Mouse (Mus musculus): ENCODE results near the gene Uhrf1.

The Uhrf1 gene

DNA sequence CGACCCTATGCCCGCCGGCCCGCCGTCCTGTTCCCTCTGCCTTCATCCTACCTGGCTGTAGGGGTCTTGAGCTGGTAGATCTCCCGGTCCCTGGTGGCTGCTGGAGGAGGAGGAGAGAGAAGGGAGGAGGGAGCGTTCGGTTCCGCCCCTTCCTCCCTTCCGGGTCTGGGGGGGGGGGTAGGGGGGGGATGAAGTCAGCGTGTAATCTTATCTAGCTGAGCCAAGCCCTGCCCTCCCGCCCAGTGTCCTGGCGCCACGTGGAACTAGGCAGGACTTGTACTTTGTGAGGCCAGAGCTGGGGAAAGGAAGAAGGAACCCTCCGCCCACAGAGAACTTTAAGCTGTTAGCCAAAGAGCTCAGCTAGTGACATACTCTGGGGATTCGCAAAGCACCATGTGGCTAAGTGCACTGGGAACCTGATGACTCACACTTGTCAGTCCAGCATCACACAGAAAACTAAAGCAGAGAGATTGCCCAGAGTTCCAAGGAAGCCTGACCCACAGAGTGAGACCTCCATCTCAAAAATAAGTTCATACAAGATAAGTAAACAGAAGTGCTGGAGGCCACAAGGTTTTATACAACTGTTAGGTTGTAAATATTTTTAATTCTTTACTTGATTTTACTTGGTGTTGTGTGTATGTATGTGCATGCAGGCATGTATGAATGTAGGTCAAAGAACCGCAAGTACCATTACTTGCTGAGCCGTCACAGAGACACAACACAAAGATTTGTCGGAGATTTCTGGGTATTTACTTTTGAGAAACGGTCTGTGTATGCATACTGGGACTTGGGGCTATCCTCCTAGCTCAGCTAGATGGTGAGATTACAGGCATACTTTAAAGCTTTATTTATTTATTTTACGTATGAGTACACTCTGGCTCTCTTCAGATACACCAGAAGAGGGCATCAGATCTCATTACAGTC is 26.2 kb upstream of the Uhrf1 start, which contains the start of gene Ticam1:
TSS of gene Ticam1 (minus strand) at position 144 of the 924 bp plus-strand sequence.
- peak; percentile 90 for DNase-seq

- DNase-seq = no peak
Measured at GRCm38 (mm10) chr17:56277567-56277893, 25.6 kb upstream of the Uhrf1 start.

- no peak for DNase-seq
Measured at GRCm38 (mm10) chr17:56278340-56278739, 24.8 kb upstream of the Uhrf1 start.

- DNase-seq = no peak
Measured at GRCm38 (mm10) chr17:56279481-56280155, 23.5 kb upstream of the Uhrf1 start.

- no peak for DNase-seq
Measured at GRCm38 (mm10) chr17:56281193-56281592, 21.9 kb upstream of the Uhrf1 start.

DNA sequence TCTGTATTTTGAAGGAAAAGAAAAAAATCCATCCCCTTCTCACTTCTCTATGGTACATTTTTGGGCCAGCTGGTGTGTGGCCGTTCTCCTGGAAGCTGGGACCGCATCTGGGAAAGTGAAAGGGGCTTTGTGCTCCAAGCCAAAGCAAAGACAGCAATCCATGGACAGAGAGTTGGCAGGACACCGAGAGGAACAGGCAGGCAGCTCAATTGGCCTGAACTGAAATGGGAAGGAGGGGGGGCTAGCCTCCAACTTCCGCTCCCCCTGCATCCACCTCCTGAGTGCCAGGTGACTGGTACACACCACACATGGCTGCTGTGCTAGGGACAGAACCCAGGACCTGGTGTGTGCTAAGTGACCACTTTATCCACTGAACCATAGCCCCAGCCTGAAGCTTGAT is 20.3 kb upstream of the Uhrf1 start:
- DNase-seq = no peak

DNA sequence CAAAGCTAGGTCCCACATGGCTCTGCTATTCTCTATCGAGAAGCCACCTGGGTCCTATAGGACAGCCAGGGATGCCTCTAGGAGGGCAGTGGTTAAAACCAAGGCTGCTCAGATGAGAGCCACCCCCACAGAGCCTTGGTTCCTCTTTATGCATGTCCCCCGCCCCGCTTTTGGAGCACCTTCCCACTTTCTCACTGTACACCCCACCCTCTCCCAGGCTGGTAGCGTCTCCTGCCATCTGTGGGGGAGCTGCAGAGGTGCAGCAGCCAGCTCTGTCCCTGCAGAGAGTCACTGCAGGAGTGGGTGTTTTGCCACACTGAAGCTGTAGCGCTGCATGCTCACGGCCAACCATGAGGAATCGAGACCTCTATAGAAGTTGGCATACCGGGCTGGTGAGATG is 19.8 kb upstream of the Uhrf1 start:
- DNase-seq = no peak

DNA sequence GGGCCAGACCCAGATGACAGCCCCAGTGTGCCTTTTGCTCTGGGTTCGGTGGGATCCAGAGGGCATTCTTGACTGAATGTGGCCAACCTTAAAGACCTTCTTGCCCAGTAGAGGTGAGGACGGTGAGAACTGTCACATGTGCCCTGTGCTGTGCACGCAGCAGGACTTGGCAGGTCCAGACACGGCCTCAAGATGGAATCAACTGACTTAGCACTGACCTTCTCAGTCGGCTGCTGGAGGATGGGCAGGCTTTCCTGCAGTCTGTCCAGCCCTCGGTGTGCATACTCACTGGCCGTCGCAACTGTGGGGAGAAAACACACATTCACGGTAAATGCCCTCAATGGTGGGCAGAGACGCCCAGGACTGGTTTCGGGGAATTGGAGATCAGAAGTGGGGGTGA is 17.1 kb upstream of the Uhrf1 start:
- DNase-seq = no peak

- DNase-seq = peak; percentile 58
Measured at GRCm38 (mm10) chr17:56287830-56288229, 15.3 kb upstream of the Uhrf1 start.

GRCm38 (mm10) chr17:56288866-56289265 is 14.3 kb upstream of the Uhrf1 start:
- no peak for DNase-seq

DNA sequence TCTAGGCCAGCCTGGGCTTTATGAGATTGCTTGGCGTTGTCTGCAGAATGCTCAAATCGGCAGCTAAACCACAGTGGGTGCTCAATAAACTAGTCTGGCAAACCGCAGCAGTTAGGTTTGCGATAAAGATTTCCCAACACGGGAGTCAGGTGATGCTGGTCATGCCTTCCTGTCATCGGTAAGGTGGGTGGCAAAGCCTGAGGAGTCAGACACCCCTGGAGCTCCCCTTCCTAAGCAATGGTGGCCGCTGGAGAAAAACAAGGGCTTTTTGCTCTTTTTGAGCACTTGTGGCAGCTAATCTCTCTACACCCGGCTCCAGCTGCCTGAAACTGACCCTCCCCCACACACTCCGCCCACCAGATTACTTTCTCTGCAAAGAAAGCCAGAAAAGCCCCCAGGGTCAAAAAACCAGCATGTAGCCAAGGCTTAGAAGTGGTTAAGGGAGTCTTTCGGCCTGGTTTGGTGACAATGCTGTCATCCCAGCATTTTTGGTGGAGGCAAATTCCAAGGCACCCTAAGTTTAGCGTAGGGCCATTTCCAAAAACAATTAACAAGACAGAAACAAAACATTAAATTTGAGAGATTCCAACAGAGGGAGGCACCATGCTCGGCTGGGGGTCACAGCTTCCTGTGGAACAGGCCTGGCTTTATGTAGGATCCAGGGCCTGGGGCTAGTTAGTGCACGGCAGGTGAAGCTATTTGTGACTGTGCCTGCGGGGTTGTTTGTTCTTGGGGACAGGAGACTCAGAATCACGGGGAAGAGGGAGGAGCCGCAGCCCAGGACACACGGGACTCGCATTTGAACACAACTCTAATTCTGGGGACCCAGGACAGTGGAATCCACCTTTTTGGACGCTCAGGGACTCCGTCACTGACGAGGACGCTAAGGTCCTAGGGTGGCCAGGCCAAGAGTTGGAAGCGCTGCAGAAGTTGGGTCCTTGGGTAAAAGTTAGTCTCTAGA is 13.5 kb upstream of the Uhrf1 start:
- DNase-seq = peak; percentile 55

DNA sequence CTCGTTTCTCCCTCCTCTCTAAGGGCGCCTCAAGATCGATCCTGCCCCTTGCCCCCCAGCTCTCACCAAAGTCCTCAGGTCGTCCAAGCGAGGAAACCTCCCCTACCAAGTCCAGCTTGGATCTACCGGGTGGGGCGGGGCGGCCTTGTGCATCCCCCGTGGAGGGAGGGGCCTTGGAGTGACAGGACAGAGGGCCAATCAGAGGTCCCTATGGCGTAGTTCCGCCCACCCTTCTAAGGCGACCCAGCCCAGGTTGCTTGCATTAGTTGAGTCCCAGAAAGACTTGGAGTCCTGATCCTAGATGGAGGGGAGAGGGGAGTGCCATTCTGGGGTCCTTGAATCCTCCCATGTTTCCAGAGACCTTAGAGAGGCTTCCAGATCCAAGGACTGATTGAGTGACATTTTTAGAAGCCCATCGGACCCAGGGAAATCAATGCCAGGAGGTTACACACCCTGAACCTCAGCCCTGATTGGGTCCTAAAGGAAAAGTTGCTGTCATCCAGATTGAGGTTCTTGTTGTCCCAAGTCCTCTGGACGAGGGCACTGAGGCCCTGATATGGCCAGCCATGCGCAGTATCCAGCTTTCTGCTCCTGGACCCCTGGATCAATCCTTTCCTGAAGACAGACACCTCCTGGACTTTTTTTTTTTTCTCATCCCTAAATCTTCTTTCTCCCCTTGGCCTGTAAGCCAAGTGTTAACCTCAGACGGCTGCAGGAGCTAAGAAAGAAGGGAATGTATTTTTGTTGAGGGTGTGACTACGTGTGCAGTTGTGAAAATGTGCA is 12.5 kb upstream of the Uhrf1 start:
- DNase-seq = peak; percentile 100

- DNase-seq = peak; percentile 94
Measured at GRCm38 (mm10) chr17:56291171-56291511, 12.0 kb upstream of the Uhrf1 start.

GRCm38 (mm10) chr17:56291826-56292475 is 11.2 kb upstream of the Uhrf1 start:
- DNase-seq = no peak

- no peak for DNase-seq
Measured at GRCm38 (mm10) chr17:56292531-56293222, 10.4 kb upstream of the Uhrf1 start, which contains the start of gene Plin3. TSS of gene Plin3 (minus strand) at chr17:56292873.

DNA sequence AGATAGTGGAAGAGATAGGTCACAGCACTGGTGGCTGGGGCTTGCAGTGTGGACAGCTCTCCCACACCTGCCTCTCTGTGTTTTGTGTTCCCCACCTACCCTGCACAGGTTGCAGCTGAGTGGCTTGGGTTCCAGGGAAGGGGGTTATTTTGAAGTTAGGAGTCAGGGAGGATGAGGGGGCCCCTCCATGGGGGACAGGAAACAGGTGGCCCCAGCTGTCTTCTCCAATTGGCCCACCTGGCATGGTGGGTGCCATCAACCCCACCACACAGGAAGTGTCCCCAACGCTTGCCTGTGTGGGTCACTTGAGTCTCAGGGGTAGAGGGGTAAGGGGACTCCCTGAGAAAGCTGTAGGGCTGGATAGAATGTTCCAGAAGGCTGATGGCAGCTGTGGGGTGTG is 9.8 kb upstream of the Uhrf1 start:
- no peak for DNase-seq

- DNase-seq = no peak
Measured at GRCm38 (mm10) chr17:56294241-56294640, 8.9 kb upstream of the Uhrf1 start.

- no peak for DNase-seq
Measured at GRCm38 (mm10) chr17:56296201-56296600, 6.9 kb upstream of the Uhrf1 start.

DNA sequence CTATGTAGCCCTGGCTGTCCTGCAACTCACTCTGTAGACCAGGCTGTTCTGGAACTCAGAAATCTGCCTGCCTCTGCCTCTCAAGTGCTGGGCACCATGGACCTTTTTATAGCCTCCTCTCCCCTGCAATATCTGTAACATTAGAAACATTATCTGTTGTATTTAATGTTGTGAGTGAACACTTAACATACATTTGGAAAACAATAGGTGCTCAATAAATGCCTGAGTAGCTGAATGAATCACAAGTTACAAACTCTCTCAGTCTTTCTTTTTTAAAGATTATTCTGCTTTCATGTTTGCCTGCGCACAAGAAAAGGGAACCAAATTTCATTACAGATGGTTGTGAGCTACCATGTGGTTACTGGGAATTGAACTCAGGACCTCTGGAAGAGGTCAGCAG is 4.9 kb upstream of the Uhrf1 start:
- no peak for DNase-seq

- DNase-seq = no peak
Measured at GRCm38 (mm10) chr17:56300186-56300585, 2.9 kb upstream of the Uhrf1 start, which contains the start of gene Arrdc5. TSS of gene Arrdc5 (minus strand) at chr17:56300286.
